Mouse (Mus musculus) forebrain, embryonic 16.5 days (tissue): ENCODE results near the gene Pou5f1. TPM values are rescaled to one million over a fixed set of nuclear protein-coding genes. Genes with fewer than 3 reads are reported as not detected.
A peak's percentile ranks its signal among the peaks of the same experiment; 100 is the strongest.
"Not testable (repeated sequence)": the region's sequence is repeated elsewhere in the genome, so short reads cannot be mapped to it uniquely, and the experiment has no call there.

Source experiments
- ATAC-seq: fragments of 200-750 bp; cut with Nextera tagmentation; 2 replicates; pipeline ENCODE4 v1.8.0; 2017; ENCODE audit warnings: mild to moderate bottlenecking, moderate library complexity
- H3K27ac ChIP-seq: fragments of 300-500 bp; sonication (generic); 2 replicates; pipeline ENCODE4 v1.5.1; 2014; ENCODE audit warnings: low read length, control low read depth
- H3K27me3 ChIP-seq: fragments of 300-500 bp; sonication (generic); replicated peaks from 2 replicates; pipeline ENCODE4 v1.6.1; 2014; ENCODE audit warnings: low read length; ENCODE audit not compliant: control insufficient read depth, insufficient read depth
- H3K36me3 ChIP-seq: fragments of 300-500 bp; sonication (generic); 2 replicates; pipeline ENCODE4 v1.6.1; 2014; ENCODE audit not compliant: control insufficient read depth, insufficient read depth
- H3K4me1 ChIP-seq: fragments of 300-500 bp; sonication (generic); replicated peaks from 2 replicates; pipeline ENCODE4 v1.6.1; 2014; ENCODE audit warnings: low read length; ENCODE audit not compliant: control insufficient read depth, insufficient read depth
- H3K4me2 ChIP-seq: fragments of 300-500 bp; sonication (generic); 2 replicates; pipeline ENCODE4 v1.6.1; 2014; ENCODE audit warnings: mild to moderate bottlenecking, low read length, control low read depth
- H3K4me3 ChIP-seq: fragments of 300-500 bp; sonication (generic); replicated peaks from 2 replicates; pipeline ENCODE4 v1.5.1; 2014; ENCODE audit warnings: mild to moderate bottlenecking, low read length, control low read depth
- H3K9ac ChIP-seq: fragments of 300-500 bp; sonication (generic); replicated peaks from 2 replicates; pipeline ENCODE4 v1.6.1; 2014; ENCODE audit warnings: low read depth, low read length, control low read depth
- H3K9me3 ChIP-seq: fragments of 300-500 bp; sonication (generic); 2 replicates; pipeline ENCODE4 v1.6.1; 2016; ENCODE audit warnings: low read length; ENCODE audit not compliant: control insufficient read depth
- WGBS: fragments of 180-500 bp; shearing (Covaris S2); extraction: QIAGEN DNeasy Blood & Tissue Kit; methylation state at CpG from one replicate; pipeline ENCODE4 v1.1.7; 2014; 5-methylcytosine and 5-hydroxymethylcytosine counted together
- polyA plus RNA-seq: library from polyadenylated mRNA; unstranded; fragments of >200 nt; fragmentation: Nextera tagmentation; extraction: Ambion mirVana; gene quantifications from 2 replicates; pipeline ENCODE4 v1.2.1, GENCODE M21; 2015

Gene Pou5f1
- polyA plus RNA-seq, 1 experiment from 2014 or later = not detected

GRCm38 (mm10) chr17:35508279-35508678, 2.5 kb downstream of the Pou5f1 start:
- H3K4me3 ChIP-seq, ATAC-seq, H3K27ac ChIP-seq, H3K9me3 ChIP-seq, H3K4me2 ChIP-seq, H3K36me3 ChIP-seq, H3K4me1 ChIP-seq, H3K27me3 ChIP-seq, H3K9ac ChIP-seq: not testable (repeated sequence)
- 59% methylated on average over 5 of the region's 5 CpGs for WGBS

- Histone ChIP-seq H3K4me3 (no peak overlapping the region), H3K4me2 (no peak overlapping the region), H3K4me1 (no peaks in the 10 kb centered on the region), H3K27me3 (peaks cover 7% of the 10 kb centered on the region), H3K9me3 (no peaks in the 10 kb centered on the region), H3K27ac (no peak overlapping the region), H3K9ac (no peak overlapping the region), H3K36me3 (no peaks in the 10 kb centered on the region)
- 19% methylated on average over 8 of the region's 8 CpGs for WGBS
- ATAC-seq = peak; percentile 33; the same call in 1 of the 2 replicates
Measured at GRCm38 (mm10) chr17:35509284-35509683, 3.5 kb downstream of the Pou5f1 start.

GRCm38 (mm10) chr17:35512916-35513626, 7.3 kb downstream of the Pou5f1 start:
- H3K9me3 ChIP-seq = no peaks in the 10 kb centered on the region
- peaks cover 17% of the 10 kb centered on the region for H3K4me1 ChIP-seq
- H3K36me3 ChIP-seq = no peaks in the 10 kb centered on the region
- no peak overlapping the region for H3K27ac ChIP-seq
- no peak overlapping the region for H3K4me2 ChIP-seq
- no peak overlapping the region for H3K9ac ChIP-seq
- H3K4me3 ChIP-seq = no peak overlapping the region
- WGBS = 96% methylated on average over 7 of the region's 7 CpGs
- no peak for ATAC-seq
- no peaks in the 10 kb centered on the region for H3K27me3 ChIP-seq

DNA sequence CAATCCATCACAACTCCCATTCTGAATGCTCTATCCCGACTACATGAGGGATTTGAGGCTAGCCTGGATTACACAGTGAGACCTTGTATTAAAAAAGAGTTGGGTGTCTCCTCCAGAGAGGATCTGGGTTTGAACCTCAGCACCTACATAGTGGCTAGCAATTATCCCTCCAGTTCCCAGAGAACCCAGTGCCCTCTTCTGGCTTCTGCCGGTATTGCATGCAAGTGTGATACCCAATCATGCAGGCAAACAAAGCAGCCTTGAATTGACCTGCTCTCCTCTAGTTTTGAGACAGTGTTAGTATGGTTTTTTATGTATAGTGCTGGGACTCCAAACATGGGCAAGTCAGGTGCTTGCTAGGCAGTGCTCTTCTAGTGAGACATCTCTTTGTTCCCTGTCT, 8.1 kb downstream of the Pou5f1 start:
- Histone ChIP-seq H3K36me3 (no peaks in the 10 kb centered on the region), H3K27ac (no peak overlapping the region), H3K27me3 (no peaks in the 10 kb centered on the region), H3K9ac (no peak overlapping the region), H3K4me3 (no peak overlapping the region), H3K4me1 (peaks cover 17% of the 10 kb centered on the region), H3K9me3 (no peaks in the 10 kb centered on the region), H3K4me2 (no peak overlapping the region)
- no peak for ATAC-seq
- 10% methylated on average over 2 of the region's 2 CpGs for WGBS

DNA sequence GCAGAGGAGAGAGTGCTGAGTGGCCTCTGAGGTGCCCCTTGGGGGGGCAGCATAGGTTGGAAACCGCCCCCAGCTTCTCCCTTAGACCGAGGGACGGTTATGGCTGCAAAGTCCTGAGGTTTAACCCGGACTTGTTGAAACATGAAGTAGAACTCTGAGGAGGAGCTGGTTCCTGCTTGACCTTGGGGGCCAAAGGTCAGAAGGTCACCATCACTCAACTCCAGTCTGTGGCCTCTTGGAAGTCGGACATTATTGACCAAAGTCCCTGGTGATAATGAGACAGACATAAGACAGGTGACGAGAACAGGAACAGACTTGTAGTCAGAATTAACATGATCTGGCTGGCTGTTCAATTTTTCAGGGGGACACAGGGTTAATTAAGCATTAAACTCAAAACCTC, 8.9 kb downstream of the Pou5f1 start:
- 57% methylated on average over 6 of the region's 6 CpGs for WGBS
- H3K27ac ChIP-seq = no peak overlapping the region
- no peak for ATAC-seq
- H3K27me3 ChIP-seq = no peaks in the 10 kb centered on the region
- H3K36me3 ChIP-seq = no peaks in the 10 kb centered on the region
- peaks cover 17% of the 10 kb centered on the region for H3K4me1 ChIP-seq
- H3K9ac ChIP-seq = no peak overlapping the region
- no peak overlapping the region for H3K4me3 ChIP-seq
- H3K9me3 ChIP-seq = no peaks in the 10 kb centered on the region
- no peak overlapping the region for H3K4me2 ChIP-seq

DNA sequence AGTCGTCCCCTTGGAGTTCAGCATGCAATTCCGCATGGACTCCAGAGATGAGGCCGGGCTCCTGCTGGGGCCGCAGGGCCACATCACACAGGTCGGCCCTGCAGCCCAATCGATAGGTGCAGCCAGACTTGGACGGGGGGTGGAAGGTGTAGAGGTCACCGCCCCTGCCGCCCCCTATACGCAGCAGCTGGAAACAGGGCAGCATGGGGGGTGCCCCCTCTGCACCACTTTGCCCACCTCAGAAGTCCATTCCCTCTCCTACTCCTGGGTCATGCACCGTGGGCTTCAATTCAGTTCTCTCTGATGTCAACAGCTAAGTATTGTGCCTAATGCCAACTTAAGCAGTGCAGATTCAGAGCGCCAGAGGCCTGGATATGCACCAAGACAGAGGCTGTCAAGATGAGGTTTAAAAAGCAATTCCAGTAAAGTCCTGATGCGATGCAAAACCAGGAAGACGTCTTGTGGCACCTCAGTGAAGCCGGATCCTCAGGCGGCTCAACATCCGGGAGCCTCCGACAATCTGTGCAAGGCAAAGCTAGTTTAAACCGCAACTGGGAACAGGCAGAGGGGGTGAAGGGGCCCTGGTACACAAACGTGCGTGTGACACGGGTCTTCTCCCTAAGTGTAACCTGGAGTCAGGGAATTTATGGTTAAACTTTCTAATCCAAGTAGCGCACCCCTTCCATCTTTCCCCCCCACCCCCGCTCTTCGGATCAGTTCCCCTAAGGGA, 10.3 kb downstream of the Pou5f1 start:
- Histone ChIP-seq H3K36me3 (no peaks in the 10 kb centered on the region), H3K27ac (no peak overlapping the region), H3K27me3 (no peaks in the 10 kb centered on the region), H3K4me3 (peak overlapping the region; percentile 71), H3K4me2 (peak overlapping the region; percentile 90), H3K9ac (peak overlapping the region; percentile 55), H3K4me1 (peaks cover 17% of the 10 kb centered on the region), H3K9me3 (no peaks in the 10 kb centered on the region)
- WGBS = 5% methylated on average over 25 of the region's 25 CpGs
- ATAC-seq = peak; percentile 30

GRCm38 (mm10) chr17:35516652-35517500, 11.1 kb downstream of the Pou5f1 start, which contains the start of the genes Tcf19 and Cchcr1:
Gene Tcf19 (minus strand): TSS chr17:35516824.
Gene Cchcr1 (plus strand): TSS chr17:35517100.
- Histone ChIP-seq H3K4me1 (peaks cover 17% of the 10 kb centered on the region), H3K9me3 (no peaks in the 10 kb centered on the region), H3K4me3 (peak within 1 kb of the TSS; percentile 71), H3K9ac (peak within 1 kb of the TSS; percentile 55), H3K27me3 (no peaks in the 10 kb centered on the region), H3K4me2 (peak within 1 kb of the TSS; percentile 90), H3K27ac (no peak within 1 kb of the TSS), H3K36me3 (no peaks in the 10 kb centered on the region)
- ATAC-seq = peak; percentile 98
- WGBS = 1% methylated on average over 59 of the region's 67 CpGs

DNA sequence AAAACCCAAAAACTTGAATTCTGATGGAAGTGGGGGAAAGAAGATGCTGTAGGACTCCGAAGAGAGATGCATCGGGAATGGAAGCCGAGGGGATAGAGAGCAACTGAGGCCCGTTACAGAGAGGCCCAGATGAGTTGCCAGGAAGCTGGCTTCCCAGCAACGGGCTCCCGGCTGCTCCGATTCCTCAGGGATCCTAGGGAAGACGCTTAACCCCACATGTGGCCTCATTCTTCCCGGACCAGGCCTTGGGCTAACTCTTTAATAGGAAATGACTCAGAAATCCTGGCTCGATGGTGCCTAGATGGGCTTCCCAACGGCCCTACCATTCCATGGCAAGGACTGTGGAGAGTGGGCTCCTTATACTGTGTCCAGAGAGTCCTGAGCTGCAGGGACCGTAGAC, 11.7 kb downstream of the Pou5f1 start:
- H3K9ac ChIP-seq = peak overlapping the region; percentile 39
- H3K9me3 ChIP-seq = no peaks in the 10 kb centered on the region
- no peaks in the 10 kb centered on the region for H3K36me3 ChIP-seq
- H3K4me3 ChIP-seq = peak overlapping the region; percentile 71
- H3K27ac ChIP-seq = no peak overlapping the region
- H3K4me1 ChIP-seq = peaks cover 17% of the 10 kb centered on the region
- ATAC-seq = no peak
- 6% methylated on average over 12 of the region's 12 CpGs for WGBS
- no peaks in the 10 kb centered on the region for H3K27me3 ChIP-seq
- H3K4me2 ChIP-seq = peak overlapping the region; percentile 90

DNA sequence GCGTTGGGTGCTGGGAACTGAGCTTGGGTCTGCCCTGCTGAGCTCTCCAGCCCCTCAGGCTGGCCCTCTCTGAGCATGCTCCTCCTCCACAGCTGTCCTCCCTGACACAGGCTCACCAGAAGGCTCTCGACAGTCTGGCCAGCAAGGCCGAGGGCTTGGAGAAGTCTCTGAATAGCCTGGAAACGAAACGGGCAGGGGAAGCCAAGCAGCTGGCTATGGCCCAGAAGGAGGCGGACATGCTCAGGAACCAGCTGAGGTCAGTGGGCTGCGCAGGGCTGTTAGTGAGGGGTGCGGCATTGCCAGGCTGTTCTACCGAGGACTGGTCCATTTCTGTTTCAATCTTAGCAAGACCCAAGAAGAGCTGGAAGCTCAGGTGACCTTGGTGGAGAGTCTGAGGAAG, 18.5 kb downstream of the Pou5f1 start:
- Histone ChIP-seq H3K36me3 (no peaks in the 10 kb centered on the region; the same call in 1 of the 2 replicates), H3K9me3 (no peaks in the 10 kb centered on the region), H3K9ac (no peak overlapping the region), H3K4me1 (no peaks in the 10 kb centered on the region), H3K27me3 (no peaks in the 10 kb centered on the region), H3K27ac (no peak overlapping the region), H3K4me3 (no peak overlapping the region), H3K4me2 (no peak overlapping the region)
- WGBS = 90% methylated on average over 9 of the region's 9 CpGs
- ATAC-seq = no peak
